Mouse (Mus musculus): ENCODE measurements around the gene Sult2a8.
"Not testable (repeated sequence)": the region's sequence is repeated elsewhere in the genome, so short reads cannot be mapped to it uniquely, and the experiment has no call there.

Gene Sult2a8

GRCm38 (mm10) chr7:14446534-14446933 is at the start of gene Sult2a8:
Gene Sult2a8, minus strand, starts transcription at chr7:14446769.
- no peak for DNase-seq (ENCODE audit: low spot score in 2 of 2)

DNA sequence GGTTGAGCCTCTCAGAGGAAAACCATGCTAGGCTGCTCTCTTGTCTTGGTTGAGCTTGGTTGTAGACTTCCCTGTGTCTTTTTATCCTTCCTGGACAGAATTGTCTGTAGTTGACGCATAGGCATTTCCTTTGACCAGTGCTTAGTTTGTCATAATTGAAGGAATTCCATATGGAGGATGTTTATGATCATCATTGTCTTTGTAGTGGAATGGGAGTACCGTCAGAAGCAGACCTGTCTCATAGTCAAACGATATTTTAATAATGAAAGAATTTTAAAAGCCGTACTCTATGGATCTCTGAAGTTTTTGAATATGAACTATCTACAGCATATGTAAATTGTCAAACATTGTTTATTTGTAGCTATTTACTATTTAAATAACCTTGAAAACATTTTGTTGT is 47.6 kb upstream of the Sult2a8 start, which contains the start of gene Sult2a7:
TSS of gene Sult2a7 (minus strand) at position 101 of the 400 bp plus-strand sequence.
- no peak for DNase-seq (ENCODE audit: low spot score in 2 of 2)

GRCm38 (mm10) chr7:14492886-14493285 is 46.3 kb upstream of the Sult2a8 start:
- DNase-seq (ENCODE audit: low spot score in 2 of 2), result no peak

- no peak for DNase-seq (ENCODE audit: low spot score in 2 of 2)
Observed at GRCm38 (mm10) chr7:14439581-14439980, 7.0 kb downstream of the Sult2a8 start.

- no peak for DNase-seq (ENCODE audit: low spot score in 2 of 2)
Observed at GRCm38 (mm10) chr7:14438484-14438883, 8.1 kb downstream of the Sult2a8 start.

GRCm38 (mm10) chr7:14438029-14438428 is 8.5 kb downstream of the Sult2a8 start:
- no peak for DNase-seq (ENCODE audit: low spot score in 2 of 2)

DNA sequence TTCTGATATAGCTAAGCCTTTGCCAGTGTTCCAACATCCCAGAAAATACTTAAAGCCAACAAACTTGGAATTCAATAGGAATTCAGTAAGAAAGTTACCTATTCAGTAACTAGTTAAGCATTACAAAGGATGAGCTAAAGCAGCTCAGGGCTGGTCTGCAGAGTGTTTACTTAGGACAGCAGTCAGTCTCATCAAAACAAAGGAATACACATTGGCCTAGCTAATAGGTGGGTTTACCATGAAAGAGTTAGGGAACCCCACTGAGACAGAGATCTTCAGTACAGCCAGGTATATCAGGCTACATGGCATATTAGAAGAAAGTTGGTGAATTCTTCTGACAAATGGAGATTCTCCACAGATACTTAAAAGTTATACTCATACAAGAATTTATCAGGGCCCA is 47.2 kb downstream of the Sult2a8 start:
- not testable (repeated sequence) for DNase-seq (ENCODE audit: low spot score in 2 of 2)

DNA sequence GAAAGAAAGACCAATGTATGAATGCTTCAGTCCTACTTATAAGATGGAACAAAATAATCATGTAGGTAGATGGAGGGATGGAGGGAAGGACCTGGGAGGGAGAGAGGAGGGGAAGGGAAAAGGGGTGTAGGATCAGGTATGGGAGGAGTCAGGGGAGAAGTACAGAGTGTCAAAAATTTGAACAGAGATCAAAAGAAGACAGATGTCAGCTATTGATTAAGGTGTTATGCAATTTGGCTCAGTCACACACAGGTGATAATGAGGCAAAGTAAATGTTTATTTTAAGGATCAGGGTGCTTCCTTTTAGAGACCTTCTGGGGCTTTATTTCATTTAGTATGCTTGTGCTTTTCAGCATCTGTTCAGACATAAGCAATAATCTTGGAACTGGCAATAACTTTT is 50.1 kb downstream of the Sult2a8 start:
- no peak for DNase-seq (ENCODE audit: low spot score in 2 of 2)
